Mouse (Mus musculus) myocyte (in vitro differentiated cells): ENCODE data around the gene Dazap1. TPM values are rescaled to one million over a fixed set of nuclear protein-coding genes. Genes with fewer than 3 reads are reported as not detected.

Source experiments
- H3K27me3 ChIP-seq: one replicate; pipeline ENCODE4 v1.6.1; 2011; ENCODE audit not compliant: control insufficient read depth, insufficient read depth, insufficient read length
- H3K36me3 ChIP-seq: one replicate; pipeline ENCODE4 v1.6.1; 2011; ENCODE audit not compliant: control insufficient read depth, insufficient read depth
- H3K4me2 ChIP-seq: one replicate; pipeline ENCODE4 v1.6.1; 2011; ENCODE audit warnings: low read depth, control low read depth
- H3K4me3 ChIP-seq: one replicate; pipeline ENCODE4 v1.5.1; 2011; ENCODE audit warnings: mild to moderate bottlenecking, control low read depth, moderate library complexity
- H3K79me2 ChIP-seq: one replicate; pipeline ENCODE4 v1.6.1; 2011; ENCODE audit not compliant: control insufficient read depth, insufficient read depth
- H3ac ChIP-seq: one replicate; pipeline ENCODE4 v1.6.1; 2011; ENCODE audit not compliant: control insufficient read depth, insufficient read length
- CEBPB ChIP-seq: IDR thresholded peaks from 2 replicates; pipeline ENCODE4 v1.6.1; 2011; ENCODE audit warnings: mild to moderate bottlenecking, moderate library complexity; ENCODE audit not compliant: poor library complexity, insufficient read depth, severe bottlenecking
- E2F4 ChIP-seq: IDR thresholded peaks from one replicate; pipeline ENCODE4 v1.6.1; 2011; ENCODE audit warnings: mild to moderate bottlenecking, control low read depth, moderate library complexity; ENCODE audit not compliant: insufficient read depth
- MAX ChIP-seq: IDR thresholded peaks from one replicate; pipeline ENCODE4 v1.6.1; 2011; ENCODE audit warnings: low read depth, mild to moderate bottlenecking, control low read depth
- MYOD1 ChIP-seq, 3 experiments: IDR thresholded peaks; one replicate each; pipeline ENCODE4 v1.6.1; 2011; ENCODE audit warnings: control low read depth in 2 of 3, low read depth in 2 of 3, mild to moderate bottlenecking in 2 of 3, moderate library complexity in 1 of 3; ENCODE audit not compliant: insufficient read length in 2 of 3, control insufficient read depth in 1 of 3
- MYOG ChIP-seq, 3 experiments: IDR thresholded peaks; one replicate each; pipeline ENCODE4 v1.6.1; 2011; ENCODE audit warnings: control low read depth in 2 of 3, low read depth in 2 of 3, mild to moderate bottlenecking in 2 of 3; ENCODE audit not compliant: insufficient read length in 2 of 3, control insufficient read depth in 1 of 3, insufficient read depth in 1 of 3
- POLR2A ChIP-seq: IDR thresholded peaks from one replicate; pipeline ENCODE4 v1.6.1; 2011; ENCODE audit warnings: low read depth, mild to moderate bottlenecking, control low read depth, moderate library complexity; ENCODE audit not compliant: insufficient read length
- POLR2AphosphoS2 ChIP-seq: IDR thresholded peaks from one replicate; pipeline ENCODE4 v1.6.1; 2011; ENCODE audit warnings: low read depth, control low read depth; ENCODE audit not compliant: insufficient read length
- REST ChIP-seq: IDR thresholded peaks from one replicate; pipeline ENCODE4 v1.6.1; 2011; ENCODE audit warnings: mild to moderate bottlenecking, control low read depth, moderate library complexity; ENCODE audit not compliant: insufficient read depth, insufficient read length
- SRF ChIP-seq: IDR thresholded peaks from one replicate; pipeline ENCODE4 v1.6.1; 2011; ENCODE audit warnings: low read depth; ENCODE audit not compliant: control insufficient read depth, insufficient read length
- TCF12 ChIP-seq: IDR thresholded peaks from one replicate; pipeline ENCODE4 v1.6.1; 2011; ENCODE audit warnings: mild to moderate bottlenecking, control low read depth; ENCODE audit not compliant: poor library complexity, insufficient read depth, severe bottlenecking
- TCF3 ChIP-seq: IDR thresholded peaks from one replicate; pipeline ENCODE4 v1.6.1; 2011; ENCODE audit warnings: low read depth, control low read depth; ENCODE audit not compliant: insufficient read length
- USF1 ChIP-seq: IDR thresholded peaks from one replicate; pipeline ENCODE4 v1.6.1; 2011; ENCODE audit warnings: low read depth, mild to moderate bottlenecking, control low read depth, moderate library complexity
- polyA plus RNA-seq: library from polyadenylated mRNA; unstranded; fragments of >200 nt; fragmentation: generic; extraction: Trizol; gene quantifications from one replicate; pipeline ENCODE4 v1.2.1, GENCODE M21; 2012; ENCODE audit warnings: missing spikeins

Gene Dazap1
- polyA plus RNA-seq, 1 experiment: 123 TPM

GRCm38 (mm10) chr10:80226071-80226415 lies 35.2 kb upstream of the Dazap1 start:
- peaks cover 21% of the 10 kb centered on the region for H3K79me2 ChIP-seq
- H3K4me3 ChIP-seq: peak overlapping the region; percentile 33
- peak overlapping the region; percentile 91 for H3K4me2 ChIP-seq
- no peaks in the 10 kb centered on the region for H3K27me3 ChIP-seq
- peaks cover 13% of the 10 kb centered on the region for H3K36me3 ChIP-seq
- H3ac ChIP-seq: peak overlapping the region; percentile 14
- TF ChIP-seq TCF12 (no peak), CEBPB (no peak), POLR2AphosphoS2 (no peak), MYOG (IDR thresholded peaks at IDR 0.05; ENCODE audit: control insufficient read depth in 1 of 3, insufficient read depth in 1 of 3, insufficient read length in 2 of 3, low read depth in 2 of 3) (no peak), USF1 (no peak), TCF3 (no peak), SRF (no peak), E2F4 (no peak), MAX (no peak), POLR2A (no peak), REST (no peak), MYOD1 (IDR thresholded peaks at IDR 0.05; ENCODE audit: control insufficient read depth in 1 of 3, insufficient read length in 2 of 3, low read depth in 2 of 3) (no peak)

DNA sequence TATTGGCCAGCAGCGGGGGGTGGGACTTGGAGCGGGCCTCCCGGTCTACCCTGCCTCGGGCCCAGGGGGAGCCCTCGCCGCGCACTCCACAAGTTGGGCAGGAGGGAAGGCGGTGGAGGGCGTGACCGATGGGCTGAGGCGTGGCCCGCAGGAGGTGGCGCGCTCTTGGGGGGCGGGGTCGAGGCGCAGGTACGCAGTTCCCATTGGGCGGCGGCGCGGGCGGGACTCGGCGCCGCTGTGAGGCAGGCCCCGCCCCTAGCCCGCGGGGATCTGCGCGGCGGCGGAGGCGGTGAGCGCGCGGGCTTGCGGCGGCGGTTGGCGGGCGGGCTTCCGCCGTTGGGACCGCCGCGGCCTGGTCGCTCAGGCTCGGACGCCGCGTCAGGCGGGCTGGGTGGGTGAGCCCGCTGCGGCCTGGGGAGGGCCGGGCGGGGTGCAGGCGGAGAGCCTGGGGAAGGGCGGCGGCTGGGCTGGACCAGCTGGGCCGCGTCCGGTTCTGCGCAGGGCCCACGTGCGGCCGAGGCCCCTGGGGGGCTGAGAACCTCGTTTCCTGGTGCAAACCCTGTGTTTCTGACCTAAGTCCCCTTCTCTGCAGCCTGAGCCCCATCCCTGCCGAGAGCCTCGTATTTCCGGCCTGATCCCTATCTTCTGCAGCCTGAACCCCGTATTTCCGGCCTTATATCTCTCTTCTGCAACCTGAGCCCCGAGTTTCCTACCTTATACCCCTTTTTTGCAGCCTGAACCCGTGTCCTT lies 34.7 kb upstream of the Dazap1 start, which contains the start of gene Mum1:
Mum1 (plus strand) TSS at position 19 of the 750 bp plus-strand sequence.
- Histone ChIP-seq H3K79me2 (peaks cover 21% of the 10 kb centered on the region), H3K4me3 (peak within 1 kb of the TSS; percentile 33), H3ac (peak within 1 kb of the TSS; percentile 14), H3K4me2 (peak within 1 kb of the TSS; percentile 98), H3K27me3 (no peaks in the 10 kb centered on the region), H3K36me3 (peaks cover 14% of the 10 kb centered on the region)
- no peak for TF ChIP-seq TCF12
- peak; percentile 75 for TF ChIP-seq POLR2A
- TF ChIP-seq MYOD1 (IDR thresholded peaks at IDR 0.05; ENCODE audit: control insufficient read depth in 1 of 3, insufficient read length in 2 of 3, low read depth in 2 of 3): peak in 1 of 3 experiments; percentile 6
- no peak for TF ChIP-seq MAX
- TF ChIP-seq E2F4: no peak
- TF ChIP-seq CEBPB: no peak
- no peak for TF ChIP-seq REST
- peak; percentile 82 for TF ChIP-seq POLR2AphosphoS2
- peak in 1 of 3 experiments; percentile 2 for TF ChIP-seq MYOG (IDR thresholded peaks at IDR 0.05; ENCODE audit: control insufficient read depth in 1 of 3, insufficient read depth in 1 of 3, insufficient read length in 2 of 3, low read depth in 2 of 3)
- TF ChIP-seq USF1: no peak
- TF ChIP-seq SRF: peak; percentile 39
- TF ChIP-seq TCF3: peak; percentile 3

DNA sequence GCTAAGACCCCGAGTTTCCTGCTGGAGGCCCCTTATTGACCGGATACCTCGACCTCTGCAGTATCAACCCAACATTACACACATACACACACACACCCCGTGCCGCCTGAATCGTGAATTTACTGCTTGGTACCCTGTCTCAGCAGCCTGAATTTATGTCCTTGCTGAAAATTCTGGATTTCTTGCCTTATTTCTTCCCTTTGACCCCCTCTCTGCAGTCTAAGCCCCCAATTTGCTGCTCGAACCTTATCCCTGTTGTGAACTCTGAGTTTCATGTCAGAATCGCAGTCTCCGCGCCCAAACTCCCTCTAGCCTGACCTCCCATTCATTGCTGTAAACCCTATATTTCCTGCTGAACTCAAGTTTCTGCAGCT lies 34.1 kb upstream of the Dazap1 start:
- peak overlapping the region; percentile 98 for H3K4me2 ChIP-seq
- peak overlapping the region; percentile 14 for H3ac ChIP-seq
- peak overlapping the region; percentile 33 for H3K4me3 ChIP-seq
- no peak for TF ChIP-seq TCF3
- no peak for TF ChIP-seq USF1
- TF ChIP-seq E2F4: no peak
- no peak for TF ChIP-seq POLR2AphosphoS2
- no peak for TF ChIP-seq CEBPB
- TF ChIP-seq MYOD1 (IDR thresholded peaks at IDR 0.05; ENCODE audit: control insufficient read depth in 1 of 3, insufficient read length in 2 of 3, low read depth in 2 of 3): no peak
- TF ChIP-seq REST: no peak
- no peak for TF ChIP-seq TCF12
- TF ChIP-seq MAX: no peak
- no peak for TF ChIP-seq POLR2A
- TF ChIP-seq MYOG (IDR thresholded peaks at IDR 0.05; ENCODE audit: control insufficient read depth in 1 of 3, insufficient read depth in 1 of 3, insufficient read length in 2 of 3, low read depth in 2 of 3): no peak
- TF ChIP-seq SRF: no peak
- no peaks in the 10 kb centered on the region for H3K27me3 ChIP-seq
- H3K79me2 ChIP-seq: peaks cover 21% of the 10 kb centered on the region
- peaks cover 14% of the 10 kb centered on the region for H3K36me3 ChIP-seq

GRCm38 (mm10) chr10:80227877-80228775 lies 33.2 kb upstream of the Dazap1 start:
- Histone ChIP-seq H3K79me2 (peaks cover 21% of the 10 kb centered on the region), H3K4me2 (peak overlapping the region; percentile 98), H3ac (no peak overlapping the region), H3K36me3 (peaks cover 14% of the 10 kb centered on the region), H3K27me3 (no peaks in the 10 kb centered on the region), H3K4me3 (peak overlapping the region; percentile 33)
- TF ChIP-seq MYOG (IDR thresholded peaks at IDR 0.05; ENCODE audit: control insufficient read depth in 1 of 3, insufficient read depth in 1 of 3, insufficient read length in 2 of 3, low read depth in 2 of 3) (peak in 2 of 3 experiments; percentile 5 to 58), TCF3 (peak; percentile 45), SRF (no peak), POLR2A (no peak), MAX (no peak), MYOD1 (IDR thresholded peaks at IDR 0.05; ENCODE audit: control insufficient read depth in 1 of 3, insufficient read length in 2 of 3, low read depth in 2 of 3) (peak; percentile 94 to 98 (median 97)), TCF12 (peak; percentile 51), REST (no peak)
